Mouse (Mus musculus) urinary bladder, adult 18-20 months (tissue): ENCODE data around the gene Irf3.
"Not testable (repeated sequence)": the region's sequence is repeated elsewhere in the genome, so short reads cannot be mapped to it uniquely, and the experiment has no call there.

Source experiments
- DNase-seq, 2 experiments: peaks; one replicate each; pipeline ENCODE4 v3.0.0; 2022; ENCODE audit warnings: low spot score in 2 of 2, mixed read lengths in 2 of 2

Irf3 gene

DNA sequence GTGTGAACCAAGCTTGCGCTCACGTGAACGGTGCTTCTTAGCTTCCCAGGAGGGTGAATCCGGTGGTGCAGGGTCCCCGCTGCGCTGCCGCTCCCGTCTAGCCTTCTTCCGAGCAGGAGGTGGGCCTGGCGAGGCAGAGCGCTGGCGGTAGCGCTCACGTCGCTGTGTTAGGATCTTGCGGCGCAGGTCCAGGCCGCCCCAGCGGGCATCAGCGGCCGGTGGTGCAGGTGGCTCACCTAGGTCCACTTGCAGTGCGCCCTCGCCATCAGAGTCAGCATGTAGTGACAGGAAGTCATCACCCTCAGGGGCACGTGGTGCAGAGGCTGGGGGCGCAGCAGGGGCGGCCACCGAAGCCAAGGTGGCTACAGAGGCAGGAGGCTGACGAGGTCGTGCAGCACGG is 10.4 kb downstream of the Irf3 start:
- no peak for DNase-seq

DNA sequence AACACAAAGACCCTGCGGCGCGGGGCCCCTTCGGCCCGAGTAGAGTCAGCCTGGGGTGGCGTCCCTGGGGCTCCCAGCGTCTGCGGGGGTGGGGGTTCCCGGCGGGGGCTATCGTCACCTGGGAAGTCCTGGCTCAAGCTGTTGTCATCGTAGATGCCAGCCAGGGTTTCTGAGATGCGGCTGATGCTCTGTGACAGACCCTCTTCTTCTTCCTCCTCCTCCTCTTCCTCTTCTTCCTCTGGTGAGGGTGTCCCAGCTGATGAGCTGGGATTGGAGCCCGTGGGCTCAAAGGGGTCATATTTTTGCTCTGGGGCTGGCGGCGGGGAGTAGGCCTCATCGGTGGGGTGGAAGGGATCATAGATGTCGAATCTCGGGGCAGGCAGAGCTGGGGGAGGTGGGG is 11.0 kb downstream of the Irf3 start:
- no peak for DNase-seq

DNA sequence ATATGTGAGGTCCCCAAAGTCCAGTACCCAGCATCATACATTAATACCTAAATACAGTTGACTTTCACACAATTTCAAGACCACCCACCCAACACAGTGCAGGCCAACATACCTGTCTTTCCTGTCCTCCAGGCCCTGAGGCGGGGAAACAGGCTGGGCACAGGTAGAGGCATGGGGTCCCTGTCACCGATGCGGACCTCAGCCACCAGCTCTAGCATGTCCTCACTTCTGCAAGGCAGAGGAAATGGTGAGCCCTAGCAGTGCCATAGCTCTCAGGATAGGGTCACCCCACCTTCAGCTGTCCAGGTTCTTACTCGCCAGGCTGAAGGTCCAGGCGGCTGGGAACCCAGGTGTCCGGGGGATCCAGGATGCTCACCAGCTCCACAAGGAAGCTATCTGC is 14.6 kb downstream of the Irf3 start:
- DNase-seq: no peak

DNA sequence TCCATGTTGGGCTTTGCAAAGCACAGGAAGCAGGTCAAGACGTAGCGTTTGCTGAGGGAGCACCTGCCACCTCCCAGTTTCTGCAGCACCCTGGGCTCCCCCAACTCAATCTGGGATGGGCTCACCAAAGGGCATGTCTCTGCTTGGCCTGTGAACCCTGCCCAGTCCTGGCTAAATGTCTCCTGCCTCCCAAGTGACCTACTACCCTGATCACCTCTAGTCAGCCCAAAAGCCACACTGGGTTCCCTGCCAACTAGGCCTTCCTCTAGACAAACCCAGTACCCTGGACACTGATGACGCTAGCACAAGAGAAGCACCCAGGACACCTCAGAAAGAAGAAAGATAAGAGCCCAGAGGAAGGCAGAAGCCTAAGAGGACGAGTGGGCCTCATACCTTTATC is 15.4 kb downstream of the Irf3 start:
- DNase-seq: no peak

DNA sequence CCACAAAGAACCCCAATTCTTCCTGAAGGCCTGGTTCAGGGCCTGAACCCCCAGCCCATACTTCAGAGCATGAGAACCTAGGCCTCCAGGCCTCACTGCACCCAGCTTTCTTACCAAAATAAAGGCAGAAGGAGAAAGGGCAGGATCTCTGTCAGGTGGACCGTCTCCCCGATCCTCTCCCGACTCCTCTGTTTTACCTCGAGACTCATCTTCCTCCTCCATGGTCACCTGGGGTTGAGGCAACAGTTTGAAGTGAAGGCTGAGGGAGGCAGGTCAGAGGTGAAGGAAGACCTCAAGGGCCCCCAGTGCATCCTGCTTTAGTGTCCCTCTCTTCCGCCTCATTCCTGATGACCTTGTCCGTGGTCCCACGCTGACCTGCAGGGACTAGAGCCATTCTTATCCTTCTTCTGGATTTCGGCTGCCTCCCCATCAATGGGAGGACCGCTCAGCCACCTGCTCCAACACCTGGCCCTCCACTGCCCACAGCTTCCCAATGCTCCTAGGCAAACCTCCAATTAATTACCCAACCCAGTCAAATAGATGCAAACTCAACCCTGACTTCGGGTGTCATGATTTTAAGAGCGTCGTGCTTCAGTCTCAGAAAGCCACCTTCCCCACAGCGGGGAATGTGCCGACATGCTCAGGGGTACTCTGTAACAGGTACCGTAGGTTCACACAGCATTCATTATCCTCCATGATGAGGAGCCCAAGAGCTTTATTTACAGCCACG is 16.1 kb downstream of the Irf3 start:
- DNase-seq: no peak

DNA sequence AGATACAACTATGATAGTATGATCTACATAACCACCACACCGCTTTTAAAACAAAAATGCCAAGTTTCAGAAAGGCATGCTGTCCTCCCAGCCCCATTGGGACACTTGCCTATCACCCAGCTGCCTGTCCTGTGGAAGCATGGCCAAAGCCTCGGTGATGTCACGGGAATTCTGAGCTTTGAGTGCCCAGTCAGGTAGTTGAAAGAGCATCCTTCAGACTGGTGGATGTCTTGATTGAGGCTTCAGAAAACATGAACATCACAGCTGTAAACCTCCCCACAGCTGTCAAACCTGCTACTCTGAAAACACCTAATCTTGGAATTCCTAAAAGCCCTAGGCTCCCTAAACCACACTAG is 16.6 kb downstream of the Irf3 start:
- DNase-seq: no peak

DNA sequence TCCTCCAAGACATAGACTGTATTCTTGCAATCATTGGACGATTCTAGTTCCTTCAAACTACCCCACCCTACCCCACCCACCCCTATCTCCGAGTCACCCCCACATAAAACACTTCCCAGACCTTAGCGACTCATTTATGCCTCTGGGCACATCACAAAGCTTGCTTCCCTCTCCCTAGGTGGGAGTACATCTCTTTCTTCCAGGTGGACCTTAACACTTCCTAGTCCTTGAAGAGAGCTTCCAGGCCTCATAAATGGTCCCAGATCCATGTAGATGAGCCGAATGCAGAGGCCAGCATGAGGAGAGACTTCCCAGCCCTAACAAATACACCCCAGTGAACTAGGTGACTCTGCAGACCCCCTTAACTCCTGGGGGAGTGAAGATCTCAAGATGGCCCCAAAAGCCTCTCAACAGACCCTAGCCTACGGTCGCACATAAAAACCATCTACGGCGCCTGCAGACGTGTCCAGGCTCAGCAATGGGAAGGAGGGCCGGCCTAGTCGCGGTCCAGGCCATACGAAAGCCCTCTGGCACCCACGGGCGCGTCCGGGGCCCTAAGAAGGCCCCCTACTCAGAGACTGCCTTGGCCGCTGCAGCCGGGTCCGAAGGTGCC is 18.0 kb downstream of the Irf3 start:
- DNase-seq: no peak

DNA sequence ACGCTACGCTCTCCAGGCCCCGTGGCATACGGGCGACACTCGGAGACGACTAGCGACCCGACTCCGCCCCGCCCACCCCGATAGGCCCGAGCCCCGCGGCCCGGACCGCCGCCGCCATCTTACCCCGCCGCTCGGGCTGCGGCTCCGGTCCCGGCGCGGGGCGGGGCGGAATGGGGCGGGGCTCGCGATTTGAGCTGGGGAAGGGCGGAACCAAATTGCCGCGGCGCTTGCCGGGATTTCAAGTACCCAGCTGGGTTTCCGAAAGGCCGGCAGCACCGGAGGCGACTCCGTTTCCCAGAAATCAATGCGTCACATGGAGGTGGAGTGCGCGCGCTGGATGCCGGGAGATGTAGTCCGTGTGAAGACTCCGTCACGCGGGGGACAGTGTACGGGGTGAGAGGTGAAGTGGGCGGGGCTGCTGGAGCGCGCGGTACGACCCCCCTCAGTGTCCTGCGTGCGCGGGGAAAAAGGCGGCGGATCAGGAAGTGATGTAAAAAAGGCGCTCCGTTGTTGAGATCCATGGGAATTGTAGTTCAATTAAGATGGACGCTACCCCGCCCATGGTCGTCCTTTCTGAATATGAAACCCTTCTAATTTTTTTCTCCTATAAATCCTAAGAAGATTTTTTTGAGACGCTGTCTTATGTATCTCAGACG is 18.6 kb downstream of the Irf3 start, which contains the start of gene Scaf1:
Gene Scaf1 (minus strand): TSS at position 407 of the 656 bp plus-strand sequence.
- peak; percentile 98 to 99 for DNase-seq

DNA sequence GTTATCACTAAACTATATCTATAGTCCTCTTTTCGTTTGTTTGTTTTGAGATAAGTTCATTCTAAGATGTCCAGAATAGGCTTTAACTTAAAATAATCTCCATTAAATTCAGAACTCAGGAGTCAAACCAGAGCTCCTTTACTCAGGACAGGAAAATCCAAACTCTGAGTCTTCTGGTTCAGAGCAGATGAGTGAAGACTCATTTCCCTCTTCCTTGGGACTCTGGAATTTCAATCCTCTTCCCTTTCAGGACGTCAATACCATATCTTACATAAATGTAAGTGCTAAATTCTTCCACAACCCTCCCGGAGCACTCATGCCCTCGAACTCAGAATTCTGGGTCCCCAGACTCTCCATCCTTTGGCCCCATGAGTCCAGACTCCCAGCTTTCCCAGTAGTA is 19.3 kb downstream of the Irf3 start:
- DNase-seq: no peak

DNA sequence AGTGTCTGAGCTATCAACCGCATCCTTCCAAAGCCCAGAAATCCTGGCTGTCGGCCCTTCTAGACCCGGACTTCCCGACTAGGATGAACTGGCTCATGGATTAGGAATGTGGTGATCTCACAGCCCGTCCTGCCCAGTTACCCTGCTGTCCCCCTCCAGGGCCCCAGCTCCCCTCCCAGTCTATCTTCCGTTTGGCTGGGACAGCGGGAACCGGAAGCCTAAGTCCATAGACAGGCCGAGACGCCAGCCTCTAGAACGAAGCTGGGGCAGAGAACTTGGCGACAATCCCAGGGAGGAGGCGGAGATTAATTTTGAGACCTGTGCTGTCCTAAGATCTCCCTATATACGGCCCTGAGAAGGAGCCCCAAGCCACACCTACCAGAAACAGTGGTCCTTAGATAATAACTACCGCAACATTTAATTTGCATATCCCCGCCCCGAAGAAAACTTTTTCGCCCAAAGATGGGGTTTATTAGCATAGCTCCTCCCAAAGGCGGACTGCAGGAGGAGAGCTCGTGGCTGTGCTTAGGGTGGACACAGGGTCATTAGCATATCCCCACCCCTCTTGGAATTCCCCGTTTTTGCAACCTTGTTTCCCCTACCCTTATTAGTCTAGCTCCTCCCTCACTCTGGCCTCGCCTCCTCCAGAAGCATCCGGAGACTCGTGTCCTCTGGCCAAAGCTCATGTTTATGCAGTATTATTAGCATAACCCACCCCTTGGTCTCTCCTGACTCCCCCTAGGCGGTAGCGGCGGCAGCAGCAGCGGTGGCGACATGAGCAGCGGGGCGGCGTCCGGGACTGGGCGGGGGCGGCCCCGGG is 20.0 kb downstream of the Irf3 start, which contains the start of gene Rras:
Gene Rras (plus strand): TSS at position 720 of the 820 bp plus-strand sequence.
- peak; percentile 73 to 94 for DNase-seq

DNA sequence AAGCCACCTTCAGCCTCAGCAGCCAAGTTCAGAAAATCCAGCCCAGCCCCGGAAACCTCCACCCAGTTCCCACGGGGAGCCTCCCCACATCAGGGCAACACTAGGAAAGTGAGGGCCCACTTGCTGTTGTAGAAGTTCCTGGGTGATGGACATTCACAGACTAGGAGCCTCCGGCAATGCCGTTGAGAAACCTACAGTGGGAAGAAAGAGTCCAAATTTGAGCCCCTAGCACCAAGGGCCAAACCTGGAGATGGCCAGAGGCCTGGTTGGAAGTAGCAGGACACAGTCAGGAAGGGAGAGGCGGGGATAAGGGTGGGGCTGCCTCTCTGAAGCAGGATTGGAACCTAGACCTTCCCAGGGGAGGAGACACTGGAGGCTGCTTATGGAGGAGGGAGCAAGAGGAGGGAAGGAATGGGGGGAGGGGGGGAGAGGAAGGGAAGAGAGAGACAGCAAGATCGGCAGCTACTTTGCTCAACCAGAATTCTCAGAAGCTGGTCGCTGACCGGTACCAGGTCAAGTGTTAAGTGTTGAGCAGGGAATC is 21.7 kb downstream of the Irf3 start:
- peak; percentile 29 to 59 for DNase-seq

DNA sequence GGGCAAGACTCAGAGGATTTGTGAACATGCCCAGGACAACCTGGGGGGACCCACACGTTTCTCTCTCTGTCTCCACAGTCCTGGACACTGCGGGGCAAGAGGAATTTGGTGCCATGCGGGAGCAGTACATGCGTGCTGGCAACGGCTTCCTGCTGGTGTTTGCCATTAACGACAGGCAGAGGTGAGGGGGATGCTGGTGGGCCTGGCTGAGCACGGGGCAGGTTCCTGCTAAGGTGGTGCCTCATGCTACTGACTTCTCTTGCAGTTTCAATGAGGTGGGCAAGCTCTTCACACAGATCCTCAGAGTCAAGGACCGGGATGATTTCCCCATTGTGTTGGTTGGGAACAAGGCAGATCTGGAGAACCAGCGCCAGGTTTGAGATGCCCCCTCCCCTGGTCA is 22.8 kb downstream of the Irf3 start:
- DNase-seq: no peak

DNA sequence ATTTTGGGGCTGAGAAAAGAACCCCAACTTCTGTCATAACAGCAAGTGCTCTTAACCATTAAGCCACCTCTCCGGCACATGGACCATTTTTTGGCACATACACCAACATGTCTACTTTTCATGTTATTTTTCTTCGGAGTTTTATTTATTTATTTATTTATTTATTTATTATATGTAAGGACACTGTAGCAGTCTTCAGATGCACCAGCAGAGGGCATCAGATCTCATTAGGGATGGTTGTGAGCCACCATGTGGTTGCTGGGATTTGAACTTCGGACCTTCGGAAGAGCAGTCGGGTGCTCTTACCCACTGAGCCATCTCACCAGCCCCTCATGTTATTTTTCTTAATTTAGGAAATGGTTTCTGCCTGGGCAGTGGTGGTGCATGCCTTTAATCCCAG is 26.3 kb downstream of the Irf3 start:
- DNase-seq: not testable (repeated sequence)

DNA sequence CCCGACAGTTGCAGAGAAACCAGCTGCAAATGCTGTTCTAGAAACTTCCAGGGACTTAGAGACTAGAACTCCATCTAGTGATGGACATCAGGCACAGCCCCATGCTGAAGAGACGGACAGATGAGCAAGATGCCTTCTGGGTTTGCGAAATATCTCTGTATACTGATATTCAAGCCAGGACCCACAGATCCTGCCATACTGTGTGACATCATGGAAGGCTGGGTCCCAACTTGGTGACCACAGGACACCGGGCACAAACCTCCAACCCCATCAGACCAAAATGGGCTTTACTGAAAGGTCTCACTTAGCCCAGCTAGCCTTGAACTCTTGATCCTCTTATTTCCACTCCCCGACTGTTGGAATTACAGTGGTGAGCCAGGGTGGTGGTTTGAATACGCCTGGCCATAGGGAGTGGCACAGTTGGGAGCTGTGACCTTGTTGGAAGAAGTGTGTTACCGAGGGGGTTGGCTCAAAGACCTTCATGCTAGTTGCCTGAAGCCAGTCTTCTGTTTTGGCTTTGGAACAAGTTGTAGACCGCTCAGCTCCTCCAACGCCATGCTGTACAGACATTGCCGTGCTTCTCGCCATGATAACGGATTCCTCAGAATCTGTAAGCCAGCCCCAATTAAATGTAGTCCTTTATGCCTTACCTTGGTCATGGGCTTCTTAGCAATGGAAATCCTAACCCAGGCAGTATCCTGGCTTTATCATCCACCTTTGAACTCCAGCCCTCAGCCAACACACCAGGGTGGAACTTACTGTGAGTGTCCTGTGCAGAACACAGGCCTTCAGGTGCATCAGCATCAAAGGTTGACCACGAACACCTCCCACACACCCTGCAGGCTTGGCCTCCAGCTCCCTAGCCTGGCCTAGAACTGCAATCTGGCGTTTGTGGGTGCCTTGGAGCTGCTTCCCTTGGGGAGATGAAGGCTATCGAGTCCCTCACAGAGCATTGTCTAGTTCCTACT is 27.1 kb downstream of the Irf3 start:
- DNase-seq: no peak

DNA sequence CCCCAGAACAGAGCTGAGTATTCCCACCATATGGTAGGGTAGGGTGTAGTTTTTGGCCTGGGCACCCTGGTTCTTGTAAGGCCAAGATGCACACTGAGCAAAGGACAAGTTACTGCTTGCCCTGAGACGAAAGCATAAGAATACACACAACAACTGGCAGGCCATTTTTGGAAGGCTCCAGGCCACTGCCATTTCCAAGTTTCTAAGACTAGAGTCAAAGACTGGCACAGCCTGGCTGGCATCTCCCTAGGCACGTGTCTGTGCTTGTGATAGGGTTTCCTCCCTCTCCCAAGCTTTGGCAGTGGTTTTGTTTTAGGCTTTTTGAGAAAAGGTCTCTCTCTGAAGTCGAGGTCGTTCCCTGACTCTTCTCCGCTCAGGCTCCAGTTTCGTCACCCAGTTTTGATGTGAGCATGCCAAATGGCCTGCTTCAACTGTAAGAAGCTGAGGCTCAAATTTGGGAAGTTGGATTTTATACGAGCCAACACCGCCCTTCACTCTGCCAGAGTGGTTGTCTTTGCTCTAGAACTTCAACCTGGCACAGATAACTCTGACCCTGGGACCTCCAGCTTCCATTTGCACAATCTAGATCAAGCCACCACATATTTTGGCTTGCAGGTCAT is 28.3 kb downstream of the Irf3 start:
- no peak for DNase-seq

DNA sequence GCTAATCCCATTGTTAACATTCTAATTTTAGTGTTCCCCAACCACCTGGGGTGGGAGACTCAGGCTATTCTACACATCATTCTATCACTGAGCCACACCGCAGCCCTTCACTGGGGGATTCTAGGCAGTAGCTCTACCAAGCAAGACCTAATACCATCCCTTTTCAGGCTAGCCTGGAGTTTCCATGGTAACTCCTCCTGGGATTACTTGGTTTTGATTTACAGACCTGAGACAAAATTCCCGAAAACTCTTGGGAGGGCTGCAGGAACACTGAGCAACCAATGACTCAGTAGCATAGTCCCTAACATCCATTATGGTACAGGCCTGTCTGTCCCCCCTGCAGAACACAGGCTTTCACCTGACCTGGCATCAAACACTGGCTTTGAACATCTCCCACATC is 28.8 kb downstream of the Irf3 start:
- no peak for DNase-seq

DNA sequence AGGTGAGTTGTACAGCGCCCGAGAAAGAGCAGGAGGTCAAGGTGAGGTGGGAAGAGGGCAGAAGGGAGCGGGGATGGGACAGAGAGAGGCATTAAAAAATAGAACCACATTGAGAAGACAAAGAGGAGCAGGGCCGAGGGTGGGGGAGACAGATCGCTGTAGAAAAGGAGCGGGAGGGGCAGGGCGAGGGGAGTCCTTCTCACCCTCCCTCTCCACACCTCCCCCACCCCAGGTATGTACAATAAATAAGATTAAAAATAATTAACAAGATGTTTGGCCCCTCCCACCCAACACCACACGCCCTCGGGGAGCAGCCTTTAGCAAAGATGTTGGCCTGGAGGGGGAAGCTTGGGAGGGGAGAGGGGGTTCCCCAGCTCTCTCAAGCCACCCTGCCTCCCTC is 30.3 kb downstream of the Irf3 start:
- DNase-seq: no peak

DNA sequence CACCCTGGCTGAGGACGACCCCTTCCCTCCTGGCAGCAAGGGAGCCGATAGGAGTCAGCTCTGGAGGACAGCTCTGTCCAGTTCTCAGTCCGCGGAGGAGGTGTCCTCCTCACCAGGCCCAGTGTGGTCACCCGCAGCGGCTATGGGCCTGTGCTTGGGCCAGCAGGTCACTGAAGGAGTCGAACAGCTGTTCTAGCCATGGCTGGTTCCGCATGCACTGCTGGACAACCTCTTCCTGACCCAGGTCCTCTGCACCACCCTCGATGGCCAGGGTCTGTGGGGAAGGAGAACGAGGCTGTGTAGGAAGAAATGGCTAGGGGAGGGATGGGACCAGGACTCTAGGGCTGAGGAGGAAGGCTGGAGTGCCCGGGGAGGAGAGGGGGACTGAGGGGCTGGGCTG is 30.9 kb downstream of the Irf3 start:
- no peak for DNase-seq

DNA sequence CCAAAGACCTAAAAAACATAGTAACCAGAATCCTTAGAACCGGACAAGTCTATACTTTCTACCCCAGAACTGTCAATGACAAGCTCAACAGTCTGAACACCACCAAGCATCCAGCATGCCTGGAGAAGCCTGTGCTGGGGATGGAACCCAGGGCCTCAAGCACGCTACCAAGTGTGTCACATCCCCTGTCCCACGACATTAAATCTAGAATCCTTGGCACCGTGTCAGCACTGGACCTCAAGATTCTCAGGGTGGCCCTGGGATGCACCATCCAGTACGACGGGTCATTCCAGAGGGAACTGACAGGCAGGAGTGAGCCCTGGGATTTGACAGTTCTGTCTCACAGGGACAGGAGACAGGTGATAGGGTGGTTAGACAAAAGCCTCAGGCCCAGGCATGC is 32.5 kb downstream of the Irf3 start:
- no peak for DNase-seq

DNA sequence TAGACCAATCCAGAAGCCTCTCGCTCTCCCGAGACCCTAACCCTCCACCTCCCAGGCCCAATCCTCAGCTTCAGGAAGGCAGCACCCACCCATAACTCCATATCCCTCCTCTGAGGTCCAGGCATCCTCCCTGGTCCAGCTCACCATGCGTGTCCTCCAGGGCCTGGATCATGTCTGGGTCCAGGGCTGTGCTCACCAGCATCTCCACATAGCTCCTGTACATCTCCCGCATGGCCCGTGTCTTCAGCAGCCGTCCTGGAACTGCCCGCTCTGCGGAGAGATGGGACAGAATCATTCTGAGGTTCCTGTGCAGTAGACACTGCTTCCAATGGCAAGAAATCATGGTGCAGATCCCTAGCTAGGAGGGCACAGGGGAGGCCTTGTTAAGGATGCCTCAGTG is 33.4 kb downstream of the Irf3 start:
- no peak for DNase-seq
